Mouse (Mus musculus) cerebellum, adult 2 months (tissue): Measurements from ENCODE around the gene Lman2.

Experiments used
- CTCF ChIP-seq: fragments of 200-500 bp; IDR thresholded peaks from 2 replicates; pipeline ENCODE4 v1.5.1; 2011; ENCODE audit warnings: low read depth, mild to moderate bottlenecking, control low read depth, low read length, moderate library complexity, borderline replicate concordance; ENCODE audit not compliant: insufficient read depth
- POLR2A ChIP-seq: fragments of 200-500 bp; IDR thresholded peaks from 2 replicates; pipeline ENCODE4 v1.6.1; 2011; ENCODE audit warnings: low read length, control low read depth, borderline replicate concordance; ENCODE audit not compliant: insufficient read depth

DNA sequence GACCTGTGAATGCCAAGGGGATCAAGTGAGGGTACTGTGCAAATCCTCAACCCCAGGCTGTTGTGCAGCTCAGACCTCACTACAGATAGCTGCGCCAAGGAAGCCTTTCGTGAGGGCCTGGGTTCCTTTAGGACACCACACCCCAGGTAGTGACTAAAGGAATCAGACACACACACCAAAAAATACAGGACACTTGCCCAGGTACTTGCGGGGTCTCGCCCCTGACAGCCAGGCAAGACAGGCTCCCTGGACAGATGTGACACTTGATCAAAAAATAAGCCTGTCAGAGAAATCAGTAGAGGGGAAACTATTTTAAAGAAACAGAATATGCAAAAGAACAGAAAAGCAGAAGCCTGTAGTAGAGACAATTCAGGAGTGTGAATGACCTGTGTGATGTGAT lies 33.9 kb downstream of the Lman2 start:
- TF ChIP-seq POLR2A: no peak
- no peak for TF ChIP-seq CTCF
